Mouse (Mus musculus): Measurements from ENCODE around the gene Plekha5.

- TF ChIP-seq CTCF (IDR thresholded peaks at IDR 0.05; ENCODE audit: low read depth, low read length), result no peak
- no peak for TF ChIP-seq POLR2A (IDR thresholded peaks at IDR 0.05; ENCODE audit: borderline replicate concordance, low read depth, low read length)
Measured at GRCm38 (mm10) chr6:140480425-140481081, 56.7 kb downstream of the Plekha5 start.

Measured in bone marrow macrophage, adult 2 months (primary cell).